Comparison of ENCODE assay signal across 10 mouse cellular contexts in genomic region chr17:45700496-45701235, GRCm38 (mm10). TPM values are rescaled to one million over a fixed set of nuclear protein-coding genes. Genes with fewer than 3 reads are reported as not detected.
DNase-seq lines count a peak whose midpoint lies in the region; ATAC-seq and TF ChIP-seq lines count a peak whose summit lies in the region.
"Had no signal": no experiment of that assay in that cellular context is flagged by ENCODE, and none has a peak within 500 bp of the region (broad histone marks: within the 10 kb centered on the region; RNA-seq: fewer than 3 reads in every experiment).

No protein-coding gene starts in this region.

- 57% methylated on average over 9 of the region's 16 CpGs for WGBS in hindbrain, embryonic 10.5 days
- 60% methylated on average over 10 of the region's 16 CpGs for WGBS in hindbrain, embryonic 14.5 days
- WGBS in embryonic facial prominence, embryonic 14.5 days, result 39% methylated on average over 8 of the region's 16 CpGs
- 36% methylated on average over 11 of the region's 16 CpGs for WGBS in heart, embryonic 16.5 days
- 46% methylated on average over 9 of the region's 16 CpGs for WGBS in lung, postnatal 0 days

- H3K27me3 ChIP-seq in hindbrain, embryonic 10.5 days (ENCODE audit: insufficient read depth, poor library complexity, severe bottlenecking), result no peaks in the 10 kb centered on the region
- H3K27me3 ChIP-seq in hindbrain, embryonic 14.5 days (ENCODE audit: control insufficient read depth, insufficient read depth, low read length), result no peaks in the 10 kb centered on the region
- H3K27me3 ChIP-seq in embryonic facial prominence, embryonic 14.5 days (replicated peaks; ENCODE audit: control insufficient read depth, insufficient read depth, low read length), result no peaks in the 10 kb centered on the region
- no peaks in the 10 kb centered on the region for H3K27me3 ChIP-seq in heart, embryonic 16.5 days (ENCODE audit: control insufficient read depth, insufficient read depth, low read length)
- no peaks in the 10 kb centered on the region for H3K27me3 ChIP-seq in lung, postnatal 0 days (replicated peaks; ENCODE audit: insufficient read depth, low read length)

- peaks cover 29% of the 10 kb centered on the region for H3K36me3 ChIP-seq in hindbrain, embryonic 10.5 days
- peaks cover 22% of the 10 kb centered on the region for H3K36me3 ChIP-seq in hindbrain, embryonic 14.5 days (replicated peaks; ENCODE audit: control insufficient read depth, insufficient read depth)
- peaks cover 18% of the 10 kb centered on the region for H3K36me3 ChIP-seq in embryonic facial prominence, embryonic 14.5 days (ENCODE audit: control insufficient read depth, insufficient read depth, low read length)
- H3K36me3 ChIP-seq in heart, embryonic 16.5 days (ENCODE audit: control insufficient read depth, insufficient read depth), result peaks cover 12% of the 10 kb centered on the region; the same call in 1 of the 2 replicates
- no peaks in the 10 kb centered on the region for H3K36me3 ChIP-seq in lung, postnatal 0 days (ENCODE audit: insufficient read depth, low read length)

- peaks cover 31% of the 10 kb centered on the region for H3K4me1 ChIP-seq in hindbrain, embryonic 10.5 days (replicated peaks)
- no peaks in the 10 kb centered on the region for H3K4me1 ChIP-seq in hindbrain, embryonic 14.5 days (replicated peaks; ENCODE audit: control insufficient read depth, insufficient read depth, low read length)
- no peaks in the 10 kb centered on the region for H3K4me1 ChIP-seq in embryonic facial prominence, embryonic 14.5 days (ENCODE audit: control insufficient read depth, insufficient read depth, low read length)
- peaks cover 7% of the 10 kb centered on the region for H3K4me1 ChIP-seq in heart, embryonic 16.5 days (ENCODE audit: control insufficient read depth, insufficient read depth, low read length)
- peaks cover 2% of the 10 kb centered on the region for H3K4me1 ChIP-seq in lung, postnatal 0 days (ENCODE audit: insufficient read depth, low read depth, low read length)

- DNase-seq in hindbrain, embryonic 10.5 days (ENCODE audit: low spot score), result no peak
- no peak for DNase-seq in hindbrain, embryonic 14.5 days (ENCODE audit: low spot score)
- peak; percentile 36 for DNase-seq in embryonic facial prominence, embryonic 14.5 days (ENCODE audit: low spot score)
- DNase-seq in lung, postnatal 0 days (ENCODE audit: low spot score), result peak; percentile 82
- DNase-seq in adrenal gland, postnatal 10 days, result no peak
- DNase-seq in urinary bladder, postnatal 36 days (ENCODE audit: low spot score in 2 of 2), result no peak
- no peak for DNase-seq in right cerebral cortex, adult 2 months (ENCODE audit: low spot score in 2 of 2)
- DNase-seq: spleen, adult 18-20 months had no signal

- ATAC-seq in hindbrain, embryonic 14.5 days (ENCODE audit: low FRiP score), result no peak
- peak; percentile 48; the same call in 1 of the 2 replicates for ATAC-seq in embryonic facial prominence, embryonic 14.5 days (ENCODE audit: low read depth)
- ATAC-seq in heart, embryonic 16.5 days (replicated peaks; ENCODE audit: extremely low read depth, insufficient read depth, low FRiP score), result peak; percentile 83
- ATAC-seq in lung, postnatal 0 days, result peak; percentile 88

- H3K4me2 ChIP-seq in hindbrain, embryonic 14.5 days (replicated peaks), result no peak overlapping the region
- H3K4me2 ChIP-seq in embryonic facial prominence, embryonic 14.5 days (ENCODE audit: low read depth, low read length), result no peak overlapping the region
- H3K4me2 ChIP-seq in heart, embryonic 16.5 days (ENCODE audit: low read depth, low read length), result no peak overlapping the region
- H3K4me2 ChIP-seq in lung, postnatal 0 days (replicated peaks; ENCODE audit: low read depth, low read length), result no peak overlapping the region

- TF ChIP-seq CTCF in lung, postnatal 0 days (IDR thresholded peaks at IDR 0.05), result no peak

- H3K9me3 ChIP-seq in hindbrain, embryonic 10.5 days, result no peaks in the 10 kb centered on the region
- H3K9me3 ChIP-seq in hindbrain, embryonic 14.5 days (ENCODE audit: control insufficient read depth, low read length), result no peaks in the 10 kb centered on the region
- no peaks in the 10 kb centered on the region for H3K9me3 ChIP-seq in embryonic facial prominence, embryonic 14.5 days (ENCODE audit: control insufficient read depth, low read length)
- no peaks in the 10 kb centered on the region for H3K9me3 ChIP-seq in heart, embryonic 16.5 days (replicated peaks; ENCODE audit: control insufficient read depth, low read length)
- H3K9me3 ChIP-seq in lung, postnatal 0 days (ENCODE audit: low read length), result no peaks in the 10 kb centered on the region

- H3K9ac ChIP-seq in hindbrain, embryonic 14.5 days, result no peak overlapping the region
- 0 out of 2 replicates have a peak overlapping the region, but pooled peaks have one; percentile 37 for H3K9ac ChIP-seq in embryonic facial prominence, embryonic 14.5 days (ENCODE audit: low read depth, low read length)
- no peak overlapping the region; the same call in 1 of the 2 replicates for H3K9ac ChIP-seq in heart, embryonic 16.5 days (ENCODE audit: low read length)
- H3K9ac ChIP-seq in lung, postnatal 0 days (replicated peaks; ENCODE audit: low read depth), result no peak overlapping the region

- peak; percentile 69 for TF ChIP-seq EP300 in lung, postnatal 0 days (IDR thresholded peaks at IDR 0.05)

- peak overlapping the region; percentile 62 for H3K27ac ChIP-seq in hindbrain, embryonic 10.5 days
- no peak overlapping the region for H3K27ac ChIP-seq in hindbrain, embryonic 14.5 days
- no peak overlapping the region for H3K27ac ChIP-seq in embryonic facial prominence, embryonic 14.5 days (replicated peaks; ENCODE audit: low read depth, low read length)
- peak overlapping the region; percentile 58 for H3K27ac ChIP-seq in heart, embryonic 16.5 days (ENCODE audit: low read length)
- H3K27ac ChIP-seq in lung, postnatal 0 days (ENCODE audit: low read length), result peak overlapping the region; percentile 88

- H3K4me3 ChIP-seq in hindbrain, embryonic 10.5 days, result no peak overlapping the region
- no peak overlapping the region for H3K4me3 ChIP-seq in hindbrain, embryonic 14.5 days (replicated peaks; ENCODE audit: low read length)
- no peak overlapping the region for H3K4me3 ChIP-seq in embryonic facial prominence, embryonic 14.5 days (ENCODE audit: low read depth, low read length)
- H3K4me3 ChIP-seq in heart, embryonic 16.5 days (ENCODE audit: low read length), result no peak overlapping the region
- no peak overlapping the region for H3K4me3 ChIP-seq in lung, postnatal 0 days (ENCODE audit: low read depth, low read length)
- H3K4me3 ChIP-seq: myocyte had no signal

RNA-seq across cellular contexts. Expression of gene Tmem63b, which starts 14.0 kb away (rescaled TPM):
- polyA plus RNA-seq in hindbrain, embryonic 10.5 days (2016; fragmentation: Nextera tagmentation; extraction: Ambion mirVana), result 60.5 and 83.5 TPM in 2 replicates
- 114 and 116 TPM in 2 replicates for polyA plus RNA-seq in hindbrain, embryonic 14.5 days (2014; fragmentation: Nextera tagmentation; extraction: Ambion mirVana)
- polyA plus RNA-seq in embryonic facial prominence, embryonic 14.5 days (2014; fragmentation: Nextera tagmentation; extraction: Ambion mirVana), result 30.4 and 32.9 TPM in 2 replicates
- polyA plus RNA-seq in heart, embryonic 16.5 days (2015; fragmentation: Nextera tagmentation; extraction: Ambion mirVana), result 40.4 and 47.6 TPM in 2 replicates
- polyA plus RNA-seq in lung, postnatal 0 days (2015; fragmentation: Nextera tagmentation; extraction: Ambion mirVana), result 78.5 and 88.2 TPM in 2 replicates
- 10 to 100 TPM; 44.9 to 56.8 TPM for total RNA-seq in adrenal gland, postnatal 10 days (2021)

RNA-seq across cellular contexts. Expression of gene Mrpl14, which starts 14.5 kb away (rescaled TPM):
- 146 and 150 TPM in 2 replicates for polyA plus RNA-seq in hindbrain, embryonic 10.5 days (2016; fragmentation: Nextera tagmentation; extraction: Ambion mirVana)
- polyA plus RNA-seq in hindbrain, embryonic 14.5 days (2014; fragmentation: Nextera tagmentation; extraction: Ambion mirVana), result 116 and 132 TPM in 2 replicates
- 146 and 148 TPM in 2 replicates for polyA plus RNA-seq in embryonic facial prominence, embryonic 14.5 days (2014; fragmentation: Nextera tagmentation; extraction: Ambion mirVana)
- 137 and 143 TPM in 2 replicates for polyA plus RNA-seq in heart, embryonic 16.5 days (2015; fragmentation: Nextera tagmentation; extraction: Ambion mirVana)
- polyA plus RNA-seq in lung, postnatal 0 days (2015; fragmentation: Nextera tagmentation; extraction: Ambion mirVana), result 224 and 234 TPM in 2 replicates
- total RNA-seq in adrenal gland, postnatal 10 days (2021), result 100 to 1,000 TPM; 131 to 137 TPM

RNA-seq across cellular contexts. Expression of gene 1600014C23Rik, which starts 33.0 kb away (rescaled TPM):
- polyA plus RNA-seq in hindbrain, embryonic 10.5 days (2016; fragmentation: Nextera tagmentation; extraction: Ambion mirVana), result 0.58 and 0.67 TPM in 2 replicates
- polyA plus RNA-seq in hindbrain, embryonic 14.5 days (2014; fragmentation: Nextera tagmentation; extraction: Ambion mirVana), result not detected in 2 replicates
- not detected in 2 replicates for polyA plus RNA-seq in embryonic facial prominence, embryonic 14.5 days (2014; fragmentation: Nextera tagmentation; extraction: Ambion mirVana)
- polyA plus RNA-seq in heart, embryonic 16.5 days (2015; fragmentation: Nextera tagmentation; extraction: Ambion mirVana), result 0.54 and 1.4 TPM in 2 replicates
- not detected in 2 replicates for polyA plus RNA-seq in lung, postnatal 0 days (2015; fragmentation: Nextera tagmentation; extraction: Ambion mirVana)
- total RNA-seq in adrenal gland, postnatal 10 days (2021), result not detected

RNA-seq across cellular contexts. Expression of gene Capn11, which starts 41.5 kb away (rescaled TPM):
- polyA plus RNA-seq in hindbrain, embryonic 10.5 days (2016; fragmentation: Nextera tagmentation; extraction: Ambion mirVana), result 0.31 and 1.2 TPM in 2 replicates
- polyA plus RNA-seq in hindbrain, embryonic 14.5 days (2014; fragmentation: Nextera tagmentation; extraction: Ambion mirVana), result 2.3 TPM in 1 of 2 replicates, not detected in the other
- 0.83 TPM in 1 of 2 replicates, not detected in the other for polyA plus RNA-seq in embryonic facial prominence, embryonic 14.5 days (2014; fragmentation: Nextera tagmentation; extraction: Ambion mirVana)
- polyA plus RNA-seq in heart, embryonic 16.5 days (2015; fragmentation: Nextera tagmentation; extraction: Ambion mirVana), result 0.34 and 0.84 TPM in 2 replicates
- 0.08 TPM in 1 of 2 replicates, not detected in the other for polyA plus RNA-seq in lung, postnatal 0 days (2015; fragmentation: Nextera tagmentation; extraction: Ambion mirVana)
- under 1 TPM in 1 of 2 experiments, not detected in 1; 0.63 TPM for total RNA-seq in adrenal gland, postnatal 10 days (2021)

Comparison
In these comparisons a context has a peak if more than half of its experiments do, and no peak if none do; other contexts are left out.
1. H3K27ac ChIP-seq: peak in hindbrain, embryonic 10.5 days (single experiment), heart, embryonic 16.5 days (single experiment) and lung, postnatal 0 days (single experiment); none in hindbrain, embryonic 14.5 days (single experiment) and embryonic facial prominence, embryonic 14.5 days (single experiment).
2. DNase-seq: peak in embryonic facial prominence, embryonic 14.5 days (single experiment) and lung, postnatal 0 days (single experiment); none in hindbrain, embryonic 10.5 days (single experiment), hindbrain, embryonic 14.5 days (single experiment), adrenal gland, postnatal 10 days (single experiment), urinary bladder, postnatal 36 days (0 of 2) and right cerebral cortex, adult 2 months (0 of 2).